Comparison of ENCODE assay signal across 29 mouse cellular contexts in the genomic region with DNA sequence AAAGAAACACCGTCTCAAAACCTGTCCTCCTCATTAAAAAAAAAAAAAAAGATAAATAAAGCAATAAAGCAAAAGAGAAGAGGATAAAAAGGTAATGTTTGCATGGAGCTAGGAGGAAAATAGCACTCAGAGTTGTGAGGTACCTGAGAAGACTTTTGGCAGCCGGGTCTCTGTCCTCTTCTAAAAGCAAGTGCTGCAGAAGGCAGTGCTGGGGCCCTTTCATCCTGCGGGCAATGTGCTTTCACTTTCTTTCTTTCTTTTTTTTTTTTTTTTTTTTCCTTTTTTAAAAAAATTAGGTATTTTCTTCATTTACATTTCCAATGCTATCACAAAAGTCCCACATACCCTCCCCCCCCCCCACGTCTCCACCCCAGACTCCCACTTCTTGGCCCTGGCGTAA. TPM values are rescaled to one million over a fixed set of nuclear protein-coding genes. Genes with fewer than 3 reads are reported as not detected.
DNase-seq lines count a peak whose midpoint lies in the region; ATAC-seq and TF ChIP-seq lines count a peak whose summit lies in the region.
"Had no signal": no experiment of that assay in that cellular context is flagged by ENCODE, and none has a peak within 500 bp of the region (broad histone marks: within the 10 kb centered on the region; RNA-seq: fewer than 3 reads in every experiment).

A gene (minus strand): TSS at position 193 of the 400 bp plus-strand sequence.

- peak within 1 kb of the TSS; percentile 79 for H3K27ac ChIP-seq in spleen, adult 2 months (ENCODE audit: insufficient read depth, low read length)
- H3K27ac ChIP-seq in forebrain, embryonic 10.5 days = no peak within 1 kb of the TSS
- H3K27ac ChIP-seq: embryonic facial prominence, embryonic 15.5 days; forebrain, embryonic 15.5 days; heart, embryonic 13.5 days; hindbrain, embryonic 15.5 days had no signal

- no peak for ATAC-seq in inflammation-experienced regulatory T-cells, adult 6 months
- ATAC-seq: forebrain, embryonic 15.5 days had no signal

- intact Hi-C loops in left cerebral cortex, postnatal 36 days (cut with DNase I) = no loop called here

- H3K4me3 ChIP-seq in spleen, adult 2 months (ENCODE audit: extremely low read depth, insufficient read depth, insufficient read length) = peak within 1 kb of the TSS; percentile 49
- no peak within 1 kb of the TSS for H3K4me3 ChIP-seq in forebrain, embryonic 10.5 days
- H3K4me3 ChIP-seq: embryonic facial prominence, embryonic 15.5 days; erythroblast, embryonic 14.5 days; forebrain, embryonic 15.5 days; heart, embryonic 13.5 days; hindbrain, embryonic 15.5 days had no signal

- TF ChIP-seq POLR2A in spleen, adult 2 months (IDR thresholded peaks at IDR 0.05; ENCODE audit: low read depth, low read length) = no peak

- H3K36me3 ChIP-seq in spleen, adult 2 months (ENCODE audit: control insufficient read depth, insufficient read depth, low read length) = no peaks in the 10 kb centered on the region
- H3K36me3 ChIP-seq in forebrain, embryonic 10.5 days (replicated peaks) = no peaks in the 10 kb centered on the region
- H3K36me3 ChIP-seq: embryonic facial prominence, embryonic 15.5 days; forebrain, embryonic 15.5 days; G1E; heart, embryonic 13.5 days; hindbrain, embryonic 15.5 days had no signal

- H3K4me1 ChIP-seq in spleen, adult 2 months (ENCODE audit: control insufficient read depth, insufficient read depth, insufficient read length) = no peaks in the 10 kb centered on the region; the same call in 1 of the 2 replicates
- no peaks in the 10 kb centered on the region for H3K4me1 ChIP-seq in forebrain, embryonic 10.5 days
- H3K4me1 ChIP-seq: embryonic facial prominence, embryonic 15.5 days; forebrain, embryonic 15.5 days; heart, embryonic 13.5 days; hindbrain, embryonic 15.5 days had no signal

- 46% methylated on average over 5 of the region's 5 CpGs for WGBS in spleen, adult 2 months
- WGBS in forebrain, embryonic 10.5 days = 92% methylated on average over 5 of the region's 5 CpGs

- H3K27me3 ChIP-seq in spleen, adult 2 months (ENCODE audit: control insufficient read depth, insufficient read depth, low read length) = no peaks in the 10 kb centered on the region
- no peaks in the 10 kb centered on the region for H3K27me3 ChIP-seq in forebrain, embryonic 10.5 days (ENCODE audit: poor library complexity, severe bottlenecking)
- H3K27me3 ChIP-seq: embryonic facial prominence, embryonic 15.5 days; forebrain, embryonic 15.5 days; heart, embryonic 13.5 days; hindbrain, embryonic 15.5 days had no signal

- no peaks in the 10 kb centered on the region for H3K9me3 ChIP-seq in forebrain, embryonic 10.5 days
- H3K9me3 ChIP-seq: embryonic facial prominence, embryonic 15.5 days; forebrain, embryonic 15.5 days; G1E; heart, embryonic 13.5 days; hindbrain, embryonic 15.5 days had no signal

- DNase-seq in spleen, adult 2 months (ENCODE audit: low read depth in 1 of 2, low spot score in 2 of 2) = no peak
- DNase-seq in spleen, adult 12 weeks (ENCODE audit: low spot score) = no peak
- DNase-seq in CD4-positive helper T cell, adult 2 months (ENCODE audit: low read depth, low spot score) = peak; percentile 61
- DNase-seq in T-cell, adult 2 months (ENCODE audit: low spot score) = peak; percentile 38
- no peak for DNase-seq in left cerebral cortex, postnatal 36 days (ENCODE audit: low spot score in 2 of 2)
- DNase-seq in forebrain, embryonic 10.5 days (ENCODE audit: extremely low spot score, low spot score) = no peak
- DNase-seq in kidney, adult 9 months = no peak
- DNase-seq: adrenal gland, postnatal 25 days; B cell, adult 2 months; cerebellum, adult 11 months; cerebellum, adult 8-10 months; cerebellum, postnatal 14 days; embryo, embryonic 11 days; gastrocnemius, postnatal 36 days; heart, postnatal 36 days had no signal

- no peak for TF ChIP-seq CTCF in spleen, adult 2 months (IDR thresholded peaks at IDR 0.05; ENCODE audit: extremely low read depth, insufficient read depth, insufficient read length, insufficient replicate concordance)

RNA-seq across cellular contexts. Expression of the gene that starts here (rescaled TPM):
- 9.5 and 11.7 TPM in 2 replicates for polyA plus RNA-seq in spleen, adult 2 months (2012; rRNA removed)
- 100 to 1,000 TPM in 2 of 3 experiments, 10 to 100 TPM in 1; 72.4 to 156 (median 144) TPM for polyA plus RNA-seq in inflammation-experienced regulatory T-cells, adult 6 months (2017; shearing (Covaris generic))
- total RNA-seq in left cerebral cortex, postnatal 36 days (2021) = not detected
- not detected in 2 replicates for polyA plus RNA-seq in forebrain, embryonic 10.5 days (2016; fragmentation: Nextera tagmentation; extraction: Ambion mirVana)
- total RNA-seq: adrenal gland, postnatal 25 days; common myeloid progenitor, adult 5-6 weeks; G1E; gastrocnemius, adult 8-10 months; gastrocnemius, postnatal 36 days; heart, postnatal 36 days had no signal
- polyA plus RNA-seq: brain, embryonic 14.5 days; embryonic facial prominence, embryonic 11.5 days; embryonic facial prominence, embryonic 15.5 days; erythroblast, embryonic 14.5 days; forebrain, embryonic 11.5 days; forebrain, embryonic 15.5 days; G1E; heart, embryonic 13.5 days; heart, postnatal 0 days; hindbrain, embryonic 11.5 days; hindbrain, embryonic 15.5 days had no signal

Comparison
In these comparisons a context has a peak if more than half of its experiments do, and no peak if none do; other contexts are left out.
1. RNA of the gene that starts here (polyA plus RNA-seq): 72.4 to 156 TPM in inflammation-experienced regulatory T-cells, adult 6 months and 9.5 to 11.7 TPM in spleen, adult 2 months; not detected in forebrain, embryonic 10.5 days; every median in the first group is over 10 times any median in the second.
2. DNase-seq: peak in CD4-positive helper T cell, adult 2 months (single experiment) and T-cell, adult 2 months (single experiment); none in spleen, adult 2 months (0 of 2), spleen, adult 12 weeks (single experiment), left cerebral cortex, postnatal 36 days (0 of 2), forebrain, embryonic 10.5 days (single experiment) and kidney, adult 9 months (single experiment).